Mouse (Mus musculus) hindbrain, embryonic 11.5 days (tissue): ENCODE measurements around the gene Gapvd1. TPM values are rescaled to one million over a fixed set of nuclear protein-coding genes. Genes with fewer than 3 reads are reported as not detected.

ENCODE experiments used
- polyA plus RNA-seq: library from polyadenylated mRNA; unstranded; fragments of >200 nt; fragmentation: Nextera tagmentation; extraction: Ambion mirVana; gene quantifications from 2 replicates; pipeline ENCODE4 v1.2.1, GENCODE M21; 2014

The Gapvd1 gene
- polyA plus RNA-seq, 1 experiment from 2014 or later: 94.0 TPM

Other genes with a start within 250 kb of the Gapvd1 start
- 838 and 881 TPM in 2 replicates for gene Hspa5, start 16.7 kb upstream of the Gapvd1 start, polyA plus RNA-seq
- gene Rabepk, start 44.7 kb upstream of the Gapvd1 start, polyA plus RNA-seq: 33.2 and 36.0 TPM in 2 replicates
- gene Fbxw2, start 71.1 kb upstream of the Gapvd1 start, polyA plus RNA-seq: 63.5 and 65.6 TPM in 2 replicates
- gene Gm34653, start 77.8 kb upstream of the Gapvd1 start, polyA plus RNA-seq: 0.11 TPM in 1 of 2 replicates, not detected in the other
- gene Cutal, start 119.2 kb upstream of the Gapvd1 start, polyA plus RNA-seq: not detected in 2 replicates
- gene Psmd5, start 119.7 kb upstream of the Gapvd1 start, polyA plus RNA-seq: 118 TPM in 2 replicates
- 1.7 and 2.3 TPM in 2 replicates for gene Phf19, start 158.8 kb upstream of the Gapvd1 start, polyA plus RNA-seq
- 0.28 and 0.40 TPM in 2 replicates for gene Traf1, start 206.5 kb upstream of the Gapvd1 start, polyA plus RNA-seq